Mouse (Mus musculus) liver, postnatal 0 days (tissue): Measurements from ENCODE around the gene Dcaf15.

ENCODE experiments used
- CTCF ChIP-seq: sonication (generic); IDR thresholded peaks from 2 replicates; pipeline ENCODE4 v1.5.1; 2016; ENCODE audit warnings: antibody characterized with exemption, low read depth
- EP300 ChIP-seq: IDR thresholded peaks from 2 replicates; pipeline ENCODE4 v1.6.1; 2016; ENCODE audit warnings: antibody characterized with exemption, low read depth, mild to moderate bottlenecking

- TF ChIP-seq CTCF, result no peak
- no peak for TF ChIP-seq EP300
Observed at GRCm38 (mm10) chr8:84069750-84070149, 34.8 kb downstream of the Dcaf15 start.
